Mouse (Mus musculus): ENCODE measurements around the gene Tmco4.

GRCm38 (mm10) chr4:139095406-139095805 lies 122.7 kb downstream of the Tmco4 start:
- TF ChIP-seq GATA1 (IDR thresholded peaks at IDR 0.05; ENCODE audit: low read length) (no peak), TAL1 (IDR thresholded peaks at IDR 0.05; ENCODE audit: low read length) (no peak)

All from erythroblast, embryonic 14.5 days (primary cell).